Mouse (Mus musculus) frontal cortex, adult 2 months (tissue): ENCODE data around the gene Atmin. TPM values are rescaled to one million over a fixed set of nuclear protein-coding genes. Genes with fewer than 3 reads are reported as not detected.
A peak's percentile ranks its signal among the peaks of the same experiment; 100 is the strongest.

Source experiments
- DNase-seq, 2 experiments: peaks; one replicate each; pipeline ENCODE4 v3.0.0; 2022; ENCODE audit warnings: low spot score in 1 of 2; ENCODE audit errors: extremely low spot score in 1 of 2
- polyA plus RNA-seq: library from polyadenylated mRNA; depleted of rRNA; stranded (reverse); fragments of >200 nt; gene quantifications from 2 replicates; pipeline ENCODE4 v1.2.3, GENCODE M21; 2012; rRNA removed

The Atmin gene
- polyA plus RNA-seq, 1 experiment, result 31.6 TPM

GRCm38 (mm10) chr8:116947589-116947988 lies 4.4 kb downstream of the Atmin start:
- DNase-seq, result no peak

DNA sequence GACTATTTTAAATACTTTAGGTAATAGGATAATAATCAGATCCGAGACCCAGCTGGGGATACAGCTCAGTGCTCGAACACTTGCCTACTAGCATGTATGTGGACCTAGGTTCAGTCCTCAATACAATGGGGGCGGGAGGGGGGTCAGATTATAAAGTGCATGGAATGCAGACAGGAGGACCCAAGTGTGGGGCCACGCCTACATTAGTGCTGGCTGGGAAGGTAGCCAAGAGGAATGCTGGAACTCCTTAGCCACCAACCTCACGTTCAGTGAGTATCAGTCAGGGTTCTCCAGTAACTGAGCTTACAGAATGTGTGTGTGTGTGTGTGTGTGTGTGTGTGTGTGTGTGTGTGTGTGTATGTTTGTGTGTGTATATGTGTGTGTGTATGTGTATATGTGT lies 8.2 kb downstream of the Atmin start:
- no peak for DNase-seq

DNA sequence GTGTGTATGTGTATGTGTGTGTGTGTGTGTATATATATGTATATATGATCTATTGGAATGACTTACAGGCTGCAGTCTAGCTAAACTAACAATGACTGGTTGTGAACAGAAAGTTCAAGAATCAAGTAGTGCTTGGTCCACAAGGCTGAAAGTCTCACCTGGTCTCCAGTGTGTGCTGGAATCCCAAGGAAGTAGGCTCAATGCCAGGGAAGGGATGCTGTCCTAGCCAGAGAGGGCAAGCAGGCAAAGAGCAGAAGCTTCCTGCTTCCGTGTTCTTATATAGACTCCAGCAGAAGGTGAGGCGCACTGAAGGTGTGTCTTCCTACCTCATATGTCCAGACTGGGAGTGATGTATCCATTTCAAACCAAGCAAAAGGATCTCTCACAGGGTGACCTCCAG lies 8.6 kb downstream of the Atmin start:
- DNase-seq, result no peak

GRCm38 (mm10) chr8:116952428-116952827 lies 9.2 kb downstream of the Atmin start:
- DNase-seq, result no peak

DNA sequence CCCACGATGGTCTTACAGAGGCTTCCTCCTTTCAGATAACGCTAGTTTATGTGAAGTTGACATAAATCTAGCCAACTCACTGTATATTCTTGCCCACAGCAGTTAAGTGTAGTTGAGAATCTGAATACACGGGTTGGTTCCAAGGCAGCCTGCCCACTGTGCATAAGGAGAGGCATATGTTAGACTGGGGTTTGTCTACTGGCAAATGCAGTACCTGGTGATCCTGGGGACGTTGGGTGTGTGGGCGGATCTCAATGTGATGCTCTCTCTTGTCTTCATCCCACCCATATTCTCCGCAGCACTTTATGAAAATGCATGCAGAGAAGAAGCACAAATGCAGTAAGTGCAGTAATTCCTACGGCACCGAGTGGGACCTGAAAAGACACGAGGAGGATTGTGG lies 11.2 kb downstream of the Atmin start:
- DNase-seq, result peak; percentile 90 to 92

DNA sequence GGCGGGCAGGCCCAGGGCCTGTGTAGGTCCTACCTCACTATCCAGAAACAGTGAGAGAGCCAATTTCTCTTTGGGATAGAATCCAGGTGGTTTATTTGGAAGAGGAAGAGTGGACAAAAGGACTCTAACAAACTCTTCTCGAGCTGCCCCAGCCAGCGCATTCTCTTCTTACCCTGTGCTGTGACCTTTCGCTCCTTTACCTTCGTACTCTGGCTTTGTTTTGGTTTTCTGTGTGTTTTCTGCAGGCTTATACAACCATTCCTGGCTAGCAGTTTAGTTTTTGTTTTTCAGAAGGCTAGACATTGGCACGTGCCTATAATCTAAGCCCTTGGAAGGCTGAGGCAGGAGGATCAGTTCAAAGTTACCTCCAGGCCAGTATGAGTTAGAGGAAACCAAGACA lies 26.3 kb downstream of the Atmin start:
- no peak for DNase-seq

- no peak for DNase-seq
Observed at GRCm38 (mm10) chr8:116975066-116975465, 31.9 kb downstream of the Atmin start.

DNA sequence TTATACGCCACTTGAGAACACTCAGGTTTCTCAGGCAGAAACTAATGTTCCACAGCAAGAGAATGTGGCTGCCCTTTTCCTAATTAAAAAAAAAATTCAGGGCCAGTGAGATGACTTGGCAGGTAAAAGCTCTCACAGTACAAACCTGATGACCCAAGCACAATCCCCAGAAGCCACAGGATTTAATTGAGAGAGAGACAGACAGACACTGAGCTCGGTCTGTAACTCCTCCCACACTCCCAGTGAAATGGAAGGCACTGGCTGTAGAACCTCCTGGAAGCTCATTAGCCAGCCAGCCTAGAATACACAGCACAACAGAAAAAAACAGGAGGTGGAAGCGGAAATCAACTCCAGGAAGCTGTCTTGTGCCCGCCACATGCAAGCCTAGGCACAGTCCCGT lies 32.4 kb downstream of the Atmin start:
- no peak for DNase-seq

DNA sequence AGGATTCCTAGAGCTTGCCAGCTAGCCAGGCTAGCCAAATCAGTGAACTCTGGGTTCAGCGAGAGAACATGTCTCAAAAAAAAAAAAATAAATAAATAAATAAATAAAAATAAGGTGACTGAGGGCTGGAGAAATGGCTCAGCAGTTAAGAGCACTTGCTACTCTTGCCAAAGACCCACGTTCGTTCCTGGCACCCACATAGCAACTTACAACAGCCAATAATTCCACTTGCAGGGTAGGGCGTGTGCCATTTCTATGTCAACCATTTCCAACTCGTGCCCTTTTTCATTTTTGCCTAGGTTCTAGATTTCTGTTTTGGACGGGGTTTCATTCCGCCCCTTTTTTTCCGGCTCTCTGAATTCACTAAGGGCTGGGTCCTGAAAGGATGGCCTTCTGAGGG lies 34.9 kb downstream of the Atmin start:
- no peak for DNase-seq

DNA sequence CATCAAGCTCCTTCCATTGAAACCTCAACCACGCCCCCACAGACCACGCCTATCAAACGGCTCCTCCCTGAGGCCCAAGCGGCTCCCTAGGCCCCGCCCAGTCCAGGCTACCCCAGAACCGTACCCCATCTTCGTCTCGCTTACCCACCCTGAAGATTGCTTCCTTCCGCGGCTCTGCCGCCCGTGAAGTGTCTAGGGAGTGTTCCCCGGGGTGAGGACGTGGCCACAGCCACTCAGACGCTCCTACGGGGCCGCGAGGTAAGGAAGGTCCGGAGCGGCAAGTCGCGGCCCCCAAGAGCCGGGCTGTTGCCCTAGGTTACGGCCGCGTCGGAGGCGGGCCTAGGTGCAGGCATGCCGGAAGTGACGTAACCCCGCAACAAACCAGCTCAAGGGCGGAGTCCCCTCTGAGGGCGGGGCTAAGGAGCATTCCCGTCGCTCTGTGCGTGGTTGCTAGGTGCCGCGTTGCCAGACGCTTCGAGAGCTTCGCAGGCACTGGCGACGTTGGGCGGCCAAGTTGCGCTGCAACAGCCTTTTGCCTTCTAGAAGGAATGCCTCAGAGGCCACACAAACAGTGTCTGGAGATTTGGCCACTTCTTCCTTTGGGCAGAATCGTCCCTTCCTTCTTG lies 35.6 kb downstream of the Atmin start, which contains the start of gene 1700030J22Rik:
TSS of gene 1700030J22Rik (minus strand) at position 329 of the 626 bp plus-strand sequence.
- DNase-seq, result peak; percentile 96 to 98

GRCm38 (mm10) chr8:116980117-116980516 lies 36.9 kb downstream of the Atmin start:
- peak in 1 of 2 experiments; percentile 83 for DNase-seq

GRCm38 (mm10) chr8:116989842-116990241 lies 46.6 kb downstream of the Atmin start:
- no peak for DNase-seq

DNA sequence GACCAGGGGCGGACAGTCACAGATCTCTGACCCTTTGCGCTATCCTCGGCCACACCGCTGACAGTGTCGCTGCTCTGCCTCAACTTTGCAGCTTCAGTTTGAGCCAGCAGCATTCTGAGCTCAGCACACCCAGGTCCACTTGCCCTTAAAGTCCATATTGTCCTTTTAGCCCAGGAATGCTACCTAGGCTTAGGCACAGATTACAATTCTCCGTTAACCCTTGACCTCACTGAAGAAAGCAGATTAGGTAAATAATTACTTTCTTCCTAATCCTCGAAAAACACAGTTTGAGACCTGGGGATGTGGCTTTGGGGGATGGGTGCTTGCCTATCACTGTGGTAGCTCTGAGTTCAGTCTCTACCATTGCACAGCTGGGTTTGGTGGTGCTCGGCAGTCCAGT lies 48.0 kb downstream of the Atmin start:
- no peak for DNase-seq

DNA sequence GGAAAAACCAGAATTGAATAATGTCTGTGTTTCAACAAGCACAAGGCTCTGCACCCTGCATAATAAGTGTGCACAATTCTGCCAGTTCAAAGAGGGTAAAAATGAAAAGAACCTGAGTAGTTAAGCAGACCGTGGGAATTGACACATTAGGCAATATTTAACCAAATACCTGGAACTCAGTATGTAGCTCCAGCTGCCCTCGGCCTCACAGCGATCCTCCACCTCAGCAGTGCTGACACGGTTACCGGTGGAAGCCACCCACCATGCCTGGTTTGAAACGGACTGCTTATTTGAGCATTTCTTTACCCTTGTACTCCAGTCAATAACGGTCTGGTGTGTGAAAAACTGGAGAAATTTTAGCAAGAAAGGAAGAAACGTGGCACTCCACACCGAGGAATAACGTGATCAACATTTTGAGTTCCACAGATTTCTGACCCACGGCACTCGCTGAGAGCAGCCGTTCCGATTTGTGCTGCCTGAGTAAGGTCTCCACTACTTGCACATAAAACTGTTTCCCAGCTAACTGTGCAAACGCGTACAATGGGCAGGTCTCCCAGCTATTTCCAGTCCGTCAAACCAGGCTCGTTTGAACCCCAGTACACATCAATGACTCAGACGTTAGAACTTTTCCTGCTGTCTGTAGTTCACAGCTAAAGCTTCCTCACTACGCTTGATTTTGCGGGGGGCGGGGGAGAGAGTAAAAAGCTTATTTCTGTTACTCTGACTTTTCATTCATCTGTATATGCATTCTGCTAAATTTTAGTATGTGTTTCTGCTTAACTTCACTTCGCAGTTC lies 49.2 kb downstream of the Atmin start:
- peak in 1 of 2 experiments; percentile 36 for DNase-seq

DNA sequence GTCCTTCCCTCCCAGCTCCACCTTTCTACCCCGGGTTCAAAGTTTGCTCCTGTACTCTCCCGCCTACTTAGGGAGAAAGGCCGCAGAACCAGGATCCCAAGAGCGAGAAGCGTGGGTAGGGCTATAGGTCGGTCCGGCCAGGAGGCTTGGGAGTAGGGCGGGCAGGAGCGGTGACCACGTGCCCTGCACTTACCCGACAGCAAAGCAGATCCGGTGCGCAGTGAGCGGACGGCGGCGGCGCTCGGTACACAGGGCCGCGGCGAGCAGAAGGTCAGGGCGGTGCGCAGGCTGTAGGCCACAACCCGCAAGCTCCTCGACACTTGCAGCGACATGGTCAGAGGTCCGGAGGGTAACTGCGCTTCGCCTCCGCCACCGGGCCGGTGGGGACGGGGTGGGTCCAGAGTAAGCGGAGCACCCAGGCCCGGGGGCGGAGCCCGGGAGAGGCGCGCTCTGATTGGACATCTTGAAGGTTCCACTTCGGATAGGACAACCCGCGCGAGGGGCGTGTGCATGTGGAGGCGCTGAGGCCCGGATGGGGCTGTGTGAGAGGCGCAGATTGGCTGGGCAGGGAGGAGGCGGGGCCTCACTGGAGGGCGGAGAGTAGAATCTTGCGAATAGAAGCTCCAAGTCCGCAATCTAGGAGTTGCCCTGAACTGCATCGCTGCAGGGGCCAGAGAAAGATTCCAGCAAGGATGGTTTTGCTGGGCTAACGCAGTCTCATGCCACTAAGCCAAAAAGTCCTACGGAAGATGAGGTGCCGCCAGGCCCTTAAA lies 50.1 kb downstream of the Atmin start, which contains the start of gene Gcsh:
TSS of gene Gcsh (minus strand) at position 443 of the 773 bp plus-strand sequence.
- peak; percentile 96 to 98 for DNase-seq

GRCm38 (mm10) chr8:116994016-116994716 lies 51.0 kb downstream of the Atmin start:
- no peak for DNase-seq

Other genes with a start within 250 kb of the Atmin start
- gene Cdyl2, start 210.4 kb upstream of the Atmin start, polyA plus RNA-seq, result 3.6 and 3.7 TPM in 2 replicates
- gene Cmc2, start 21.9 kb upstream of the Atmin start, polyA plus RNA-seq, result 18.6 and 19.8 TPM in 2 replicates
- 1.7 and 2.1 TPM in 2 replicates for gene Cenpn, start 21.7 kb upstream of the Atmin start, polyA plus RNA-seq
- gene 1700030J22Rik, start 35.6 kb downstream of the Atmin start, polyA plus RNA-seq, result 5.8 and 6.0 TPM in 2 replicates
- gene Gcsh, start 50.1 kb downstream of the Atmin start, polyA plus RNA-seq, result 96.3 and 97.9 TPM in 2 replicates
- 0.10 and 0.11 TPM in 2 replicates for gene Pkd1l2, start 139.1 kb downstream of the Atmin start, polyA plus RNA-seq
- gene Bco1, start 152.5 kb downstream of the Atmin start, polyA plus RNA-seq, result 0.04 and 0.08 TPM in 2 replicates
- 8.1 and 8.6 TPM in 2 replicates for gene Gan, start 214.7 kb downstream of the Atmin start, polyA plus RNA-seq